Mouse (Mus musculus): ENCODE measurements around the gene Fam241b. TPM values are rescaled to one million over a fixed set of nuclear protein-coding genes. Genes with fewer than 3 reads are reported as not detected.

Fam241b gene
- 118 and 120 TPM in 2 replicates for total RNA-seq (2014; rRNA removed)
- polyA plus RNA-seq (2015; fragmentation: Nextera tagmentation; extraction: Ambion mirVana) = 193 and 196 TPM in 2 replicates

DNA sequence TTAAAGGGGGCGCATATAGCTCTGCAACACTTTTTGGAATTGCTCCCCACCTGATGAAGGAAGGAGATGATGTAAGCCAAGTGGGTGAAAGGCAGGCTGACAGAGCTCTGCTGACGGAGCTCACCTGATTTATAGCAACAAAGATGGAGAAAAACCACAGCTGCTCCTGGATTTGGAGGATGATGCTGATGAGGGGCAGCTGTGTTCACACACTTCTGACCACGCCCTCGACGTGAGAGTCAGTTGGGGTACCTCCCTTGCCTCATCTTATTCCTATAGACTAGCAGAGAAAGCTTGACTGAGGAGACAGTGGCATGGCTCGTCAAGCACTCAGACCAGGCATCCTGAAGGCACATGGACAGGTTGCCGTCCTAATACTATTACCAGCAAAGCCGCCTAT is at the start of gene Fam241b:
Gene Fam241b, minus strand, starts transcription at position 101 of the 400 bp plus-strand sequence.
- Histone ChIP-seq H3K4me3 (ENCODE audit: low read depth, low read length) (no peak within 1 kb of the TSS), H3K4me1 (ENCODE audit: insufficient read depth) (no peaks in the 10 kb centered on the region), H3K27ac (ENCODE audit: low read depth, low read length) (no peak within 1 kb of the TSS), H3K9ac (no peak within 1 kb of the TSS), H3K4me2 (ENCODE audit: low read depth) (no peak within 1 kb of the TSS), H3K9me3 (ENCODE audit: low read length) (no peaks in the 10 kb centered on the region), H3K36me3 (ENCODE audit: insufficient read depth) (no peaks in the 10 kb centered on the region), H3K27me3 (ENCODE audit: insufficient read depth, low read length) (no peaks in the 10 kb centered on the region)
- no peak for TF ChIP-seq CTCF (IDR thresholded peaks at IDR 0.05; ENCODE audit: low read depth)
- ATAC-seq = no peak
- WGBS = 68% methylated on average over 8 of the region's 8 CpGs
- no peak for DNase-seq

DNA sequence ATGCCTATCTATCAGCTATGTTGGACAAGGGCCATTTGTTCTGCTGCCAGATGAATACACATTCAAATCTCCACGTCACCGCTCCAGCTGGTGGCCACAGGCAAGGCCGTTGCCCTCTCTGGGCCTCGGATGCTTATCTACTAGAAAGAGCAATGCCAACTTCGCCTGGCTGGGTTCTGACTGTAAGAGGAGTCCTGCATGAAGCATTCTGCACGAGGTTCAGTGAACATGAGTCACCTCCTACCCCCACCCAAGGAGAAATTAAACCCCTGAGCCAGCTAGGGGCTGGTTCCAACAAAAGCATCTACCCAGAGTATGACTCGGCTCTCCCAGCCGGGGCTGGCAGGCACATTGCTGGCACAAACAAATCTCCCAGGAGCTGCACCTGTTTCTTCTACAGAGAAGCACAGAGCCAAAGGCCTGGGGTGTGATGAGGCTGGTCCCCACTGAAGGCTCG is 49.0 kb upstream of the Fam241b start:
- no peak overlapping the region for H3K4me2 ChIP-seq (ENCODE audit: low read depth)
- no peak overlapping the region for H3K4me3 ChIP-seq (ENCODE audit: low read depth, low read length)
- ATAC-seq = peak; percentile 50
- H3K9me3 ChIP-seq (ENCODE audit: low read length) = no peaks in the 10 kb centered on the region
- H3K27me3 ChIP-seq (ENCODE audit: insufficient read depth, low read length) = no peaks in the 10 kb centered on the region
- H3K36me3 ChIP-seq (ENCODE audit: insufficient read depth) = no peaks in the 10 kb centered on the region
- peak; percentile 55 for DNase-seq
- no peak for TF ChIP-seq CTCF (IDR thresholded peaks at IDR 0.05; ENCODE audit: low read depth)
- WGBS = 31% methylated on average over 9 of the region's 9 CpGs
- H3K9ac ChIP-seq = no peak overlapping the region
- H3K4me1 ChIP-seq (ENCODE audit: insufficient read depth) = 0 out of 2 replicates have a peak, but pooled peaks cover 4% of the 10 kb centered on the region
- no peak overlapping the region for H3K27ac ChIP-seq (ENCODE audit: low read depth, low read length)

DNA sequence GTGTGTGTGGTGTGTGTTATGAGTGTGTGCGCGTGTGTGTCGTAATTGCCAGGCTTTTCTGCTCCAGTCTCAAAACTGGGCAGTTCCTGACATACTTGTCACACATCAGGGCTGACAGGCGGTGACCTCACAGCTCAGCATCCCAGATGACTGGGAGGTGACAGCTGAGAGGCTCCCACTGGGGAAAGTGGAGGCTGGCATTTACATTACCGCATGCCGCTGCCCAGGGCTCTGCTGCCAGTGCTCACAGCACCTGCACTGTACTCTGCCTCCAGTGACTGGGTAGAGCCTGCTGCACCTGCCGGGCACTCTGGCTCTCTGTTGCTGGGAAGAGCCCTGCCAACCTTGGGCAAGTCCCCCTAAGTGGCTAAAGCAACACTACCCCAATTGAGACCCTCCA is 47.1 kb upstream of the Fam241b start:
- no peaks in the 10 kb centered on the region for H3K36me3 ChIP-seq (ENCODE audit: insufficient read depth)
- 91% methylated on average over 7 of the region's 7 CpGs for WGBS
- no peak for TF ChIP-seq CTCF (IDR thresholded peaks at IDR 0.05; ENCODE audit: low read depth)

DNA sequence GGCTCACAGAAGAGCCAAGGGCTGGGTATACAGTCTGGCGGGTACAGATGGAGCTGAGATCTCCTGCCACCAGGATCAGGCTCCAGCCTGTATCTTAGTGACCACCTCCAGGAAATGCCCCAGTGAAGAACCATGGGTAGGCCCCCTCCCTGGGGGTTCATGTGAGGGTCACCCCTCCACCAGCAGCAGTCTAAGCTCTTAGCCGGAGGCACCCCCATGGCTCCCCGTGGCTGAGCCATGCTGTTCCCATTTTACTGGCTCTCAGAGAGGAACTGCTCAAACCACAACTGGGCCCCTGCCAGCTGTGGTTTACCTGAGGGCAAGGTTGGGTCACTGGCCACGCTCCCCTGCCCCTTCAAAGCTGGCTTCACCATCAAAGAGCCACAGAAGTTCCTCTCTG is 46.2 kb upstream of the Fam241b start:
- no peaks in the 10 kb centered on the region for H3K9me3 ChIP-seq (ENCODE audit: low read length)
- ATAC-seq (no peak), DNase-seq (no peak)
- H3K4me2 ChIP-seq (ENCODE audit: low read depth) = no peak overlapping the region
- no peaks in the 10 kb centered on the region for H3K36me3 ChIP-seq (ENCODE audit: insufficient read depth)
- TF ChIP-seq CTCF (IDR thresholded peaks at IDR 0.05; ENCODE audit: low read depth) = no peak
- WGBS = 83% methylated on average over 4 of the region's 4 CpGs
- no peak overlapping the region for H3K9ac ChIP-seq
- H3K27ac ChIP-seq (ENCODE audit: low read depth, low read length) = no peak overlapping the region
- H3K4me3 ChIP-seq (ENCODE audit: low read depth, low read length) = no peak overlapping the region
- H3K27me3 ChIP-seq (ENCODE audit: insufficient read depth, low read length) = no peaks in the 10 kb centered on the region
- 0 out of 2 replicates have a peak, but pooled peaks cover 4% of the 10 kb centered on the region for H3K4me1 ChIP-seq (ENCODE audit: insufficient read depth)

More for the DNA sequence above, 47.1 kb upstream of the Fam241b start:
- Histone ChIP-seq H3K4me1 (ENCODE audit: insufficient read depth) (0 out of 2 replicates have a peak, but pooled peaks cover 4% of the 10 kb centered on the region), H3K27me3 (ENCODE audit: insufficient read depth, low read length) (no peaks in the 10 kb centered on the region), H3K9ac (no peak overlapping the region), H3K4me3 (ENCODE audit: low read depth, low read length) (no peak overlapping the region), H3K4me2 (ENCODE audit: low read depth) (no peak overlapping the region), H3K27ac (ENCODE audit: low read depth, low read length) (no peak overlapping the region), H3K9me3 (ENCODE audit: low read length) (no peaks in the 10 kb centered on the region)
- ATAC-seq = no peak
- DNase-seq = no peak

DNA sequence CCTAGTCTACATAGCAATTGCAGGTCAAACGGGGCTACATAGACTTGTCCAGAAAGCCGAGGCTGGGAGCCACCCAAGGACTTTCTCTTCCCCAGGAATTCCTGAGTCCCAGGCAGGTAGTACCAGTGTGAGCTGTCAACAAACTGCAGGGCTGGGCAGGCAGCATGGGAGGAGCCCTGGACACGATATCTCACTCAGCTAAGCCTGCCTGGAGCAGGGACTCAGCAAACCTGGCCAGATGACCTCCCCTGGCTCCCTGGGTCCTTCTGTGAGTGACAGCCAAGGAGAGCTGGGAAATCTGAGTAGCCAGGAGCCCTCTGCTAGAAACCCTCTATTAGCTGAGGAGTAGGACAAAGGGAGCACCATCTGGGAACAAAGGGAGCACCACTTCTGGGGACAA is 45.6 kb upstream of the Fam241b start:
- no peak overlapping the region for H3K4me2 ChIP-seq (ENCODE audit: low read depth)
- 0 out of 2 replicates have a peak, but pooled peaks cover 4% of the 10 kb centered on the region for H3K4me1 ChIP-seq (ENCODE audit: insufficient read depth)
- no peak overlapping the region for H3K9ac ChIP-seq
- H3K27ac ChIP-seq (ENCODE audit: low read depth, low read length) = no peak overlapping the region
- no peaks in the 10 kb centered on the region for H3K36me3 ChIP-seq (ENCODE audit: insufficient read depth)
- H3K27me3 ChIP-seq (ENCODE audit: insufficient read depth, low read length) = no peaks in the 10 kb centered on the region
- no peak overlapping the region for H3K4me3 ChIP-seq (ENCODE audit: low read depth, low read length)
- ATAC-seq = no peak
- no peaks in the 10 kb centered on the region for H3K9me3 ChIP-seq (ENCODE audit: low read length)
- WGBS = 88% methylated on average over 3 of the region's 3 CpGs
- DNase-seq = no peak
- no peak for TF ChIP-seq CTCF (IDR thresholded peaks at IDR 0.05; ENCODE audit: low read depth)

DNA sequence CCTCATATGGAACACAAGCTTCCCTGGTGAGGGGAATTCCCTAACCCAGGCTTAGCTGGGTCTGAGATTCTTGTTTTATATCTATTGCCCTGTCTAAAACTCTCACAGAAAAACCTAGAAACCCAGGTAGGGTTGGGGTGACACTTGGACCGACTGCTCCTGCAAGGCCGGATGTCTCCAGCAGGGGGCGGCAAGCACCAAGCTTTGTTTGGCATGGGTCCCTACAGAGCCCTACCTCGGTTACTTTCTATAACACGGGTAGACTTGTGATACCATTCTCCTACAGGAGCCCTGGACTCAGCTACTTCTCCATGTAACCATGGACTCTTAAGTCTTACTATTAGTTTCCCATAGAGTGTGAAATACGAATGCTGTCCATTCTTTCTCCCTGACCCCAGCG is 43.2 kb upstream of the Fam241b start:
- WGBS = 21% methylated on average over 7 of the region's 7 CpGs
- TF ChIP-seq CTCF (IDR thresholded peaks at IDR 0.05; ENCODE audit: low read depth) = peak; percentile 92
- peak; percentile 57 for ATAC-seq

DNA sequence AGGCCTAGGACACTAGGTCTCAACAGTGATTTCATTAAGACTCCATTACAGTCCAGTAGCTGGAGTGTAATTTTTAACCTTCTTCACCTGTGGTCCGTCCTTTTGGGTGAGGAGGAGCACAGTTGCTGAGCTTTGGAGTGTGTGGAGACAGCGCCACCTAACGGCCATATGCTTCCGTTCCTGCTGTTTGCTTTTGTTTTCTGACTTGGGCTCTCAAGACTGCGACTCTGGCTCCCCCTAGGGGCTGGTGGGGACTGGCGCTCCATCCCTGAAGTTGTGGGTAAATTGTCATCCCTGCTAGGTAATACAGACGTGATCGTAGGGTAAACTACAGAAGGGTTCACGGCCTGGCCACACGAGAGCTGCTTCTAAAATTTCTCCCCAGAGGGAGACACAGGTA is 39.3 kb upstream of the Fam241b start:
- peak; percentile 97 for DNase-seq
- WGBS = 2% methylated on average over 10 of the region's 10 CpGs
- H3K27me3 ChIP-seq (ENCODE audit: insufficient read depth, low read length) = no peaks in the 10 kb centered on the region
- H3K27ac ChIP-seq (ENCODE audit: low read depth, low read length) = no peak overlapping the region
- H3K4me2 ChIP-seq (ENCODE audit: low read depth) = no peak overlapping the region
- H3K9ac ChIP-seq = no peak overlapping the region
- peak; percentile 73 for ATAC-seq
- peak; percentile 100 for TF ChIP-seq CTCF (IDR thresholded peaks at IDR 0.05; ENCODE audit: low read depth)
- H3K36me3 ChIP-seq (ENCODE audit: insufficient read depth) = no peaks in the 10 kb centered on the region
- H3K4me3 ChIP-seq (ENCODE audit: low read depth, low read length) = no peak overlapping the region
- H3K9me3 ChIP-seq (ENCODE audit: low read length) = no peaks in the 10 kb centered on the region
- H3K4me1 ChIP-seq (ENCODE audit: insufficient read depth) = no peaks in the 10 kb centered on the region

More for the DNA sequence above, 43.2 kb upstream of the Fam241b start:
- Histone ChIP-seq H3K36me3 (ENCODE audit: insufficient read depth) (no peaks in the 10 kb centered on the region), H3K4me3 (ENCODE audit: low read depth, low read length) (no peak overlapping the region), H3K4me2 (ENCODE audit: low read depth) (no peak overlapping the region), H3K9ac (no peak overlapping the region), H3K9me3 (ENCODE audit: low read length) (no peaks in the 10 kb centered on the region), H3K4me1 (ENCODE audit: insufficient read depth) (no peaks in the 10 kb centered on the region), H3K27me3 (ENCODE audit: insufficient read depth, low read length) (no peaks in the 10 kb centered on the region), H3K27ac (ENCODE audit: low read depth, low read length) (no peak overlapping the region)
- peak; percentile 86 for DNase-seq
